Mouse (Mus musculus): Measurements from ENCODE around the gene Psmb9.

DNA sequence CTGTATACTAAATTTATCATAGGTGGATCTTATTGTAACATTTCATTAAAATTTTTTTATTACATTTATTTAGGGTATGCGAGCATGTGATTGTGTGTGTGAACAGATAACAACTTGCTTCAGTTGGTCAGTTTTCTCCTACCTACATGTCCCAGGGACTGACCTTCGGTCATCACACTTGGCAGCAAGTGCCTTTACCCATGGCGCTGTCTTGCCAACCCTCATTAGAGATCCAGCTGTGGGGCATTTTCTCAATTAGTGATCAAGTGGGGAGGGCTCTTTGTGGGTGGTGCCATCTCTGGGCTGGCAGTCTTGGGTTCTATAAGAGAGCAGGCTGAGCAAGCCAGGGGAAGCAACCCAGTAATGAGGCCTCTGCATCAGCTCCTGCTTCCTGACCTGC lies 37.3 kb upstream of the Psmb9 start:
- TF ChIP-seq GATA1 (IDR thresholded peaks at IDR 0.05; ENCODE audit: borderline replicate concordance, low read length) = no peak
- no peak for TF ChIP-seq FLI1 (IDR thresholded peaks at IDR 0.05; ENCODE audit: low read length)
